Mouse (Mus musculus) heart, embryonic 12.5 days (tissue): ENCODE measurements at regions not wholly inside any gene's neighbourhood (a gene's known extent, or its start where the extent isn't known, plus 50 kb on each side); places are given as distances from the start of the nearest gene placed in this dataset.
"Not testable (repeated sequence)": the region's sequence is repeated elsewhere in the genome, so short reads cannot be mapped to it uniquely, and the experiment has no call there.

Source experiments
- ATAC-seq: fragments of 200-750 bp; cut with Nextera tagmentation; 2 replicates; pipeline ENCODE4 v1.8.0; 2017; ENCODE audit warnings: moderate TSS enrichment, moderate library complexity; ENCODE audit not compliant: insufficient number of reproducible peaks, low FRiP score
- H3K27ac ChIP-seq: fragments of 300-500 bp; sonication (generic); 2 replicates; pipeline ENCODE4 v1.5.1; 2016; ENCODE audit warnings: mild to moderate bottlenecking, moderate library complexity; ENCODE audit not compliant: poor library complexity, severe bottlenecking
- H3K27me3 ChIP-seq: fragments of 300-500 bp; sonication (generic); replicated peaks from 2 replicates; pipeline ENCODE4 v1.6.1; 2016; ENCODE audit warnings: mild to moderate bottlenecking, moderate library complexity
- H3K36me3 ChIP-seq: fragments of 300-500 bp; sonication (generic); 2 replicates; pipeline ENCODE4 v1.6.1; 2016; ENCODE audit warnings: mild to moderate bottlenecking, moderate library complexity
- H3K4me1 ChIP-seq: fragments of 300-500 bp; sonication (generic); replicated peaks from 2 replicates; pipeline ENCODE4 v1.6.1; 2016; ENCODE audit warnings: mild to moderate bottlenecking
- H3K4me2 ChIP-seq: fragments of 300-500 bp; sonication (generic); 2 replicates; pipeline ENCODE4 v1.6.1; 2016; ENCODE audit warnings: mild to moderate bottlenecking, moderate library complexity
- H3K4me3 ChIP-seq: fragments of 300-500 bp; sonication (generic); 2 replicates; pipeline ENCODE4 v1.5.1; 2016; ENCODE audit warnings: mild to moderate bottlenecking
- H3K9ac ChIP-seq: fragments of 300-500 bp; sonication (generic); 2 replicates; pipeline ENCODE4 v1.6.1; 2016; ENCODE audit warnings: mild to moderate bottlenecking, moderate library complexity
- H3K9me3 ChIP-seq: fragments of 300-500 bp; sonication (generic); replicated peaks from 2 replicates; pipeline ENCODE4 v1.6.1; 2016; ENCODE audit warnings: mild to moderate bottlenecking, moderate library complexity
- WGBS: fragments of 180-500 bp; shearing (Covaris S2); methylation state at CpG from one replicate; pipeline ENCODE4 v1.1.7; 2016; 5-methylcytosine and 5-hydroxymethylcytosine counted together

GRCm38 (mm10) chr13:111309848-111310692 is 55.3 kb downstream of the Actbl2 start:
- Histone ChIP-seq H3K27ac (no peak overlapping the region), H3K4me3 (no peak overlapping the region), H3K27me3 (no peaks in the 10 kb centered on the region), H3K4me1 (peaks cover 5% of the 10 kb centered on the region), H3K9me3 (peaks cover 3% of the 10 kb centered on the region; the same call in 1 of the 2 replicates), H3K9ac (no peak overlapping the region), H3K36me3 (no peaks in the 10 kb centered on the region), H3K4me2 (no peak overlapping the region)
- no peak for ATAC-seq
- WGBS = 77% methylated on average over 14 of the region's 14 CpGs

DNA sequence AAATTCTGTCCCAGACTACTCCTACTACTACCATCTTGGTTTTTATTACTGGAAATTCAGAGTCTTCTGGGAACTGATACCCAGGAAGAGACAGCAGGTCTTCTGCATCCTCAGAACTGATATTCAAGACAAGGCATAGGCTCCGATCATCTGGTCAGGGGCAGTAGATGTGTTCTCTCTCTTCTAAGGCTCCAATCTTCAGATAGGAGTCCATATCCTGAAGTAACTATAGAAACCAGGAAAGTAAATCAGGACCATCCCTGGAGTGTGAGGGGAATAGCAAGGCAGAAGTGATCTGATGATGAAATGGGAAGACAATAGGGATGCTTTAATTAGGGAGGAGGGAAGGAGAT is 55.9 kb downstream of the Actbl2 start:
- no peak overlapping the region for H3K4me2 ChIP-seq
- H3K27me3 ChIP-seq = no peaks in the 10 kb centered on the region
- no peaks in the 10 kb centered on the region for H3K36me3 ChIP-seq
- peaks cover 3% of the 10 kb centered on the region; the same call in 1 of the 2 replicates for H3K9me3 ChIP-seq
- 95% methylated on average over 1 of the region's 1 CpGs for WGBS
- ATAC-seq = no peak
- no peak overlapping the region for H3K27ac ChIP-seq
- no peak overlapping the region for H3K4me3 ChIP-seq
- peaks cover 5% of the 10 kb centered on the region for H3K4me1 ChIP-seq
- H3K9ac ChIP-seq = no peak overlapping the region

DNA sequence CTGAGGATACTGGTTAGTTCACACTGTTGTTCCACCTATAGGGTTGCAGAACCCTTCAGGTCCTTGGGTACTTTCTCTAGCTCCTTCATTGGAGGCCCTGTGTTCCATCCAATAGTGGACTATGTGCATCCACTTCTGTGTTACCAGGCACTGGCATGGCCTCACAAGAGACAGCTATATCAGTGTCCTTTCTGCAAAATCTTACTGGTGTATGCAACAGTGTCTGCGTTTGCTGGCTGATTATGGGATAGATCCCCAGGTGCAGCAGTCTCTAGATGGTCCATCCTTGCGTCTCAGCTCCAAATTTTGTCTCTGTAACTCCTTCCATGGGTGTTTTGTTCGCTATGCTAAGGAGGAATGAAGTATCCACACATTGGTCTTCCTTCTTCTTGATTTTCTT is 58.7 kb downstream of the Actbl2 start:
- not testable (repeated sequence) for H3K36me3 ChIP-seq
- WGBS = 73% methylated on average over 3 of the region's 3 CpGs

DNA sequence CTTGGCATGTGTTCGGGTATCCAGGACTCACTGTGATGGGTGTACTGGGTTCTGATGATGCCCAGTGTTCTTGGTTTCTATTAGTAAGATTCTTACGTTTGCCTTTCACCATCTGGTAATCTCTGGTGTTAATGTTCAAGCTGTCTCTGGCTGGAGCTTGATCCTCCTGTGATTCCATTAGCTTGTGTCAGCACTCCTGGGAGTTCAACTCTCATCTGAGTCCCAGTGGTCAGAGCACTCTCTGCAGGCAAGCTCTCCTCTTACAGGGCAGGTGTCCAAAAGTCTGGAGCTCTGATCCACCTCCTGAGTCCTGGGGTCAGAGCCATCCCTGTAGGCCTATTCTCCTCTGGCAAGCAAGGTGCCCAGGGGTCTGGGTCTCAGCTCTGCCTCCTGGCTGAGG is 63.1 kb downstream of the Actbl2 start:
- ATAC-seq = not testable (repeated sequence)
- 74% methylated on average over 2 of the region's 2 CpGs for WGBS

More for the DNA sequence above, 58.7 kb downstream of the Actbl2 start:
- H3K4me2 ChIP-seq, ATAC-seq, H3K4me3 ChIP-seq, H3K4me1 ChIP-seq, H3K9me3 ChIP-seq, H3K27me3 ChIP-seq, H3K27ac ChIP-seq, H3K9ac ChIP-seq: not testable (repeated sequence)

GRCm38 (mm10) chr13:111323206-111323605 is 68.4 kb downstream of the Actbl2 start:
- Histone ChIP-seq H3K36me3 (no peaks in the 10 kb centered on the region), H3K27ac (no peak overlapping the region), H3K27me3 (no peaks in the 10 kb centered on the region), H3K9me3 (no peaks in the 10 kb centered on the region), H3K9ac (no peak overlapping the region), H3K4me1 (no peaks in the 10 kb centered on the region), H3K4me3 (no peak overlapping the region), H3K4me2 (no peak overlapping the region)
- 49% methylated on average over 8 of the region's 8 CpGs for WGBS
- no peak for ATAC-seq

More for the DNA sequence above, 63.1 kb downstream of the Actbl2 start:
- not testable (repeated sequence) for H3K9me3 ChIP-seq, H3K27me3 ChIP-seq, H3K27ac ChIP-seq, H3K4me2 ChIP-seq, H3K9ac ChIP-seq, H3K4me3 ChIP-seq, H3K4me1 ChIP-seq, H3K36me3 ChIP-seq

GRCm38 (mm10) chr13:111326096-111326665 is 71.4 kb downstream of the Actbl2 start:
- 52% methylated on average over 16 of the region's 16 CpGs for WGBS

GRCm38 (mm10) chr13:111333035-111333434 is 78.2 kb downstream of the Actbl2 start:
- no peak for ATAC-seq
- Histone ChIP-seq H3K9me3 (no peaks in the 10 kb centered on the region), H3K4me1 (0 out of 2 replicates have a peak, but pooled peaks cover 2% of the 10 kb centered on the region), H3K4me3 (no peak overlapping the region), H3K36me3 (no peaks in the 10 kb centered on the region), H3K27me3 (no peaks in the 10 kb centered on the region), H3K4me2 (no peak overlapping the region), H3K9ac (no peak overlapping the region), H3K27ac (no peak overlapping the region)
- WGBS = 60% methylated on average over 3 of the region's 3 CpGs

More at GRCm38 (mm10) chr13:111326096-111326665, 71.4 kb downstream of the Actbl2 start:
- no peak for ATAC-seq
- no peak overlapping the region for H3K27ac ChIP-seq
- no peak overlapping the region for H3K4me3 ChIP-seq
- H3K36me3 ChIP-seq = no peaks in the 10 kb centered on the region
- H3K9ac ChIP-seq = no peak overlapping the region
- no peaks in the 10 kb centered on the region for H3K4me1 ChIP-seq
- H3K4me2 ChIP-seq = no peak overlapping the region
- no peaks in the 10 kb centered on the region for H3K9me3 ChIP-seq
- no peaks in the 10 kb centered on the region for H3K27me3 ChIP-seq

DNA sequence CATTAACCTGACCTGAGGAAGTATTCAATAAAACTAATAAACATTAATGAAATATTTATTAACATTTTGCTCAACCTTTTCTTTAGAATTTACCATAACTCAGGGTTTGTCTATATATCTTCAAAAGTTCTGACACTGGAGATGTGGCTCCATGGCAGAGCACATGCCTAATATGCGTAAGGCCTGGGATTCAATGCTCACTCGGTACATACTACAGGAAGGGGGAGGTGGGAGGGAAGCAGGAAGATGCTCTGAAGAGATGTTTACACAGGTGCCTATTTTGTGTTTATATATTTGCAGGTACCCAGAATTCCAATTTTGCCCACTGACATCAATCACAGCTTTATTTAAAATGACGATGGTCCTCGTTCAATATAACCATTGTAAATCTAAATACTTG is 79.0 kb downstream of the Actbl2 start:
- ATAC-seq = no peak
- Histone ChIP-seq H3K9ac (no peak overlapping the region), H3K27ac (no peak overlapping the region), H3K4me2 (no peak overlapping the region), H3K36me3 (no peaks in the 10 kb centered on the region), H3K27me3 (no peaks in the 10 kb centered on the region), H3K9me3 (no peaks in the 10 kb centered on the region), H3K4me3 (no peak overlapping the region), H3K4me1 (0 out of 2 replicates have a peak, but pooled peaks cover 2% of the 10 kb centered on the region)
- WGBS = 82% methylated on average over 4 of the region's 4 CpGs

- H3K36me3 ChIP-seq = no peaks in the 10 kb centered on the region
- no peak overlapping the region for H3K4me2 ChIP-seq
- H3K27me3 ChIP-seq = no peaks in the 10 kb centered on the region
- 64% methylated on average over 22 of the region's 22 CpGs for WGBS
- no peak overlapping the region for H3K4me3 ChIP-seq
- no peak overlapping the region for H3K9ac ChIP-seq
- no peaks in the 10 kb centered on the region for H3K9me3 ChIP-seq
- 0 out of 2 replicates have a peak, but pooled peaks cover 2% of the 10 kb centered on the region for H3K4me1 ChIP-seq
- no peak overlapping the region for H3K27ac ChIP-seq
- no peak for ATAC-seq
Measured at GRCm38 (mm10) chr13:111334258-111335052, 79.6 kb downstream of the Actbl2 start.

DNA sequence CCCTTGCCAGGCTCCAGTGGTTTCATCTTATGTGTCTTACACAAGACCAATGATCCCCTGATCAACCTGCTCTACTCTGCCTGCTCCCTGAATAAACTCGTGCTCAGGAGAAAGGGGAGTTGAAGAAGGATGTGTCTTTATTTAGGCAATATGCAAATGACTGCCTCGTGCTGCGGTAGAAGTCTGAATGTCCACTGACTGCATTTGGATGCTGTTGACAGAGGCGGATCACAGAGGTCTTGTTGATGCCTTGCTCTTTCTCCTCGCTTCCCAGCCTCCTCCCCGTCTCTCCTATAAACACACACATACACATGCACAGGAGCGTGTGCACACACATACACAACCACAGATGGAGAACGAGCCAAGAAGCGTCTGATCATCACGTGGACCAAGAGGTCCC is 90.2 kb downstream of the Actbl2 start:
- no peak for ATAC-seq
- H3K4me2 ChIP-seq = no peak overlapping the region
- WGBS = 76% methylated on average over 10 of the region's 10 CpGs

More for the DNA sequence above, 90.2 kb downstream of the Actbl2 start:
- H3K27ac ChIP-seq = no peak overlapping the region
- H3K36me3 ChIP-seq = no peaks in the 10 kb centered on the region
- no peak overlapping the region for H3K9ac ChIP-seq
- no peaks in the 10 kb centered on the region for H3K27me3 ChIP-seq
- no peaks in the 10 kb centered on the region for H3K9me3 ChIP-seq
- 0 out of 2 replicates have a peak, but pooled peaks cover 5% of the 10 kb centered on the region for H3K4me1 ChIP-seq
- no peak overlapping the region for H3K4me3 ChIP-seq
